Mouse (Mus musculus) natural killer cell, adult 2 months (primary cell): ENCODE measurements around the gene Cdk14.

Source experiments
- DNase-seq, 2 experiments: peaks; one replicate each; pipeline ENCODE4 v3.0.0; 2022; ENCODE audit warnings: low spot score in 2 of 2

Gene Cdk14

GRCm38 (mm10) chr5:4853503-4853902 is 566.6 kb downstream of the Cdk14 start:
- DNase-seq, result no peak

DNA sequence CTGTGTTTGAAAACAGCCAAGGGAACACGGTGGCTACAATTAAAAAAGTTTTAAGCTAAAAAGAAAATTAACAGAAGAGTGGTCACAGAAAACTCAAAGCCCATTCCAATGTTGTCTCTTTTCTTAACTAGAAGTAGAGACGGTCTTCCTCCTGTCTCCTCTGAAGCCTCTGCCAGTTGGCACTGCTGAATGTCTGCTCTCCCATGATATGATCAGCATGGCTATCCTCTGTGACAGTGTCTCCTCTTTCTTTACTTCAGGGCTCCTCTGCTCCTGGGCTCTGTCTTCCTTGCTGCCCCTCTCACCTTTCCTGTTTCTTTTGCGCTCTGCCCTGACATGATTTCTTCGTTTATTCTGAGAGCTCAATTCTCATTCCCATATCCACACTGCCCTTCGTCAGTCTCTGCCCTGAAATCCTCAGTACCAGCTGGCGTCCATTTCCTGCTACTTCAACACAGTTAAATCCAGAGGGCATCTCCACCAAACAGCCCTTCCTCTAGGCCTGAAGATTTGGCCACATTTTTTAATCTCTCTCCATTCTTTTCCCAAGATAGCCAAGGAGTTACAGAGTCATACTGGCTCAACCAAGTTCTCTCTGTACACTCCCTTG is 567.3 kb downstream of the Cdk14 start:
- no peak for DNase-seq

- no peak for DNase-seq
Measured at GRCm38 (mm10) chr5:4851934-4852710, 568.0 kb downstream of the Cdk14 start.

DNA sequence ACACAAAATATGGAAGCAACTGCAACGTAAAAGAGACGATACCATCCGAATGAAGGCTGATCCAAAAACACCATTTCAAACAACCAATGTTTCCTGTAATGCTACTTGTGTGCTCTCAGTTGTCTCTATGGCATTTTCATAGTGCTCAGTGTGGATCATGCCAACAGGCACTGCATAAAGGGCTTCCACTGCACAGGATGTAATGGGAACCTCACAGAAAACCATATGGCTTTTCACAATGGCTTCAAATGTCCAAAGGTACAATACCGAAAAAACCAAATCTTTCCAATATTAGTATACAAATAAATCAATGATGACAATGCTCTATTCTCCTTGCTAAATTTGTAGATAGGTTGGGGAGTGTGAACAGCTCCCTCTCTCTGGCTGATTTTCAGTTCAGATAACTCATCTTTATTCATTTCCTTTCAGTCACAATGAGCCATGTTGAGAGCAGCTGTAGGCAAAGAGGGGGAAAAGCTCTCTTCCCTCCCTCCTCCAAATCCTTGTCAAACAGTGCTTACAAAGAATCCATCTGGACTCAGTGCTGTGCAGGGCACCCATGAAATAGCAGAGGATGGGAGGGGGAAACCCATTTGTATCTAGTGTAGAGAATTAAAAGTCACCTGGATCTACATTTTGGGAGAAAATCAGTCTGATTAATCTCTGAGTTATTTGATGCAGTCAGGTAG is 568.7 kb downstream of the Cdk14 start:
- no peak for DNase-seq

DNA sequence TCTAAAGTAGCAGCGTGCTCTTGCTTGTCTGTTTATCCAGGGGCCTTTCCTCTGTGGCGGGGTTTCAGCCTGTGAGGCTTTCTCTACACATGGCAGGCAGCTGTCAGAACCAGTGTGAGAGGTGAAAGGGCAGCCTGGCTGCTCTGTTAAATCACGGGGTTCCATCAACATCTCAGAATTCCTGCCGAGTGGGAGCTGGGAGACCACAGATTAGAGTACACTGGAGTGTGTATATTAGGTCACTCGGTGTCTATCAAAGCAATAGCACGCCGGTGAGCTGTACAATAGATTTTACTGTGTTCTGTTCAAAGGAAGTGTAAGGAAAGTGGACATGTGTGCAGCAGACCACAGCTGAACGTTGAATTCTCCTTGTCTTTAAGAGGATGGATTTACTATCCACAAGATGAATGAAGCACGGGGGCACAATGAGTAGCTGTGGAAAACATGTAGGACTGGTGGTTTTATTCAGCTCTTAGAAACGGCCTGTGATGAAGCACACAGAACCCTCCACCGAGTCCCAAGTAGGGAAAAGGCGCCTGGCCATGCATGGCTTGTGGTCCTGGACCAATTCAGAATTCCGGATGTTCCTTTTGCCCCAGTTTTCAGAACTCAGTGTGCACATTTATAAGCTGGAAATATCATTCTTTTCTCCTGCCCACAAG is 585.2 kb downstream of the Cdk14 start:
- DNase-seq, result no peak

DNA sequence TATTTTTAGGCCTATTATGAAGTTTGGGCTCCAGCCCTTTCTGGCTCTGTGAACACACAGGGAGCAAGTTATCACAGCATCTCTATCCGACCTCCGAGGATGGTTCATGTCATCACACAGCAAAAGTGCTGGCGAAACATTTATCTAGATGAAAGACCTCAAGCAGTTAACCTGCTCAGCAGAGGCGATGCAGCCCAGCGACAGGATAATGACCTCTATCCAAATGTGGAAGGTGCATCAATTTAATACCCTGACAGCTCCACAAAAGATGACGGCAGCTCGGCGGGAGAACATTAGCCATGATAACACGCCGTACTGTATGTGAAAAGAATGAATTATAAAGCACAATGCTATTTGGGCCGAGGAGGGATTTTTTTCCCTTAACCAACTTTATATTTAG is 586.2 kb downstream of the Cdk14 start:
- no peak for DNase-seq

- DNase-seq, result no peak
Measured at GRCm38 (mm10) chr5:4826886-4827285, 593.2 kb downstream of the Cdk14 start.

GRCm38 (mm10) chr5:4825951-4826350 is 594.2 kb downstream of the Cdk14 start:
- DNase-seq, result no peak

DNA sequence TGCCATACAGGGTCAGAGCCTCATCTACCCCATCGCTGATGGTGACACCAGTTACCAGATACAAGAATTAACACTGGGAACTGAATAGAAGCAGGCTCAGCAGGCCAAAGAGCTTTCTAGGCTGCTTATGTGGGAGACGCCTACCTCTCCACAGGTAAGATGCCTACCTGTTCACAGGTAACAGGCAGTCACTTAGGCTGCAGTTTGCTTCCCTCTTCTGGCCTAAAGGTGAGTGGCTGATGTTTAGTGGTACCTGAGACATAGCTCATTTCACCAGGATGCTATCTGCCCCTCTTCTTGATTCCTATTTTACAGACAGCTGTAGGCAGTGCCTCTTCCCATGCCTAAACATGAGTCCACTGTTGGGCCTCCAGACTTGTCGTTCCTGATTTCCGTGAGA is 595.0 kb downstream of the Cdk14 start:
- DNase-seq, result no peak

- DNase-seq, result no peak
Measured at GRCm38 (mm10) chr5:4824171-4824570, 595.9 kb downstream of the Cdk14 start.

GRCm38 (mm10) chr5:4822041-4822440 is 598.1 kb downstream of the Cdk14 start:
- DNase-seq, result no peak

DNA sequence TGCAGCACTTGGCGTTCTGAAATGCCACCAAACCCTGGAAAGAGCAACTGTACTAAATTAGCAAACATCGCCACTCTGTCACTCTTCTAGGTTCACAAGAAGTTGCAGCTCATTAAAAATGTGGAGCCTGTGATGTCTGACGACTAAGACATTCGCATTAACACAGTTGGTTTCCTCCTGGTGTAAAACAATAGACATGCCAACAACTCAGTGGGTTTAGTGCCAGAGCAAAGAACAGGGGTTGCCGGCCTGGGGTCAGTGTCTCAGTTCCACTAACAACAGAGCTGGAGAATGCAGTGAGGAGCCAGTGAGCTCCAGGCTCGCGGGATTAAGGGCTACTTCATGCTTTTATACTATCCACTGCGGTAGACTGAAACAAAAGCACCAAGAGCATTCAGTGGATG is 598.7 kb downstream of the Cdk14 start:
- DNase-seq, result no peak

- no peak for DNase-seq
Measured at GRCm38 (mm10) chr5:4816981-4817380, 603.1 kb downstream of the Cdk14 start.

DNA sequence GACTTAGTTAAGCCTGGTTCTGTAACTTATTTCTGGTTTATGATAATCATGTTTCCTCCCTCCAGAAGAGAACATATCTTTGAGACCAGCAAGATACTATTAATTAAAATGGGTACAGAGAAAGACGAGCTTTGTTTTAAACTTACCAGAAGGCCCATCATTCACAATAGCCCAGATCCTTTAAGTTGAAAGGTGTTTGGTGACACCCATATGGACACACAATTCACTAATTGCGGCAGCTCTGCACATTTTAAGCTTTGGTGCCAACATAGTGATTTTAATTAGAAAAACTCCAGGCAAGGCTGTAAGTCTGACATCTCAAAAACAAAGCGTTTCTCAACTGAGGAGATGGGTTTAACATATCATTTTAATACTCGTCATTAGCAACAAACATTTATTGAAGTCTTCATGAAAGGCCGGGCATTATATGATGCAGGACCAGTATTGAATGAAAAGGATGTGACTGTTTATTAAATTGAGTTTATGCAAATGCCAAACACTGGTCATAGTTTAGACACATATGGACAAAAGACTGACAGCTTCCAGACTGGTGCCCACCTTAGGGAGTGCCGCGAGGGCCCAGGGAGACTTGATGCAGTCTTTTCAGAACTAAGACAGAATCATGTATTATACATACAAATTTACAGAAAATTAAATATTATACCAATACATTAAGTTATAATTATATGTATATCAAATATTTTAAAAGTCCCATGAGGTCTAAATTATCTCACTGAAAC is 605.5 kb downstream of the Cdk14 start:
- DNase-seq, result no peak

DNA sequence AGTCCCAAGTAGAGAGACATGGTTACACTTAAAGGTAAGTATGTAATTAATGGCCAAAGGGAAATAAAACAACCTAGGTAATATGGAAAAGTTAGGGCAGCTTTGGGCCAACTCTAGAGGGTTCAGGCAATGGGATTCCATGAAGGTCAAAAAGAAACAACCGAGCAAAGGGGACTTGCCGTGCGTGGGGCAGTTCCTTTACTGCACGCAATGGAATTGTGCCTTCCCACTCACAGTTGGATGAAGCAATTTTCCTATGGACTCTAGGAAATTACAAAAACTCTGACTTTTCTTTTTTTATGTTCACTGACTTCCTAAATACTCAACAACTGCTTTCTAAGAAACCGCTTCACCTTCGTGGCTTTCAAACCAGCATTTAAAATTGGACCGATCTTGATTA is 606.8 kb downstream of the Cdk14 start:
- no peak for DNase-seq

DNA sequence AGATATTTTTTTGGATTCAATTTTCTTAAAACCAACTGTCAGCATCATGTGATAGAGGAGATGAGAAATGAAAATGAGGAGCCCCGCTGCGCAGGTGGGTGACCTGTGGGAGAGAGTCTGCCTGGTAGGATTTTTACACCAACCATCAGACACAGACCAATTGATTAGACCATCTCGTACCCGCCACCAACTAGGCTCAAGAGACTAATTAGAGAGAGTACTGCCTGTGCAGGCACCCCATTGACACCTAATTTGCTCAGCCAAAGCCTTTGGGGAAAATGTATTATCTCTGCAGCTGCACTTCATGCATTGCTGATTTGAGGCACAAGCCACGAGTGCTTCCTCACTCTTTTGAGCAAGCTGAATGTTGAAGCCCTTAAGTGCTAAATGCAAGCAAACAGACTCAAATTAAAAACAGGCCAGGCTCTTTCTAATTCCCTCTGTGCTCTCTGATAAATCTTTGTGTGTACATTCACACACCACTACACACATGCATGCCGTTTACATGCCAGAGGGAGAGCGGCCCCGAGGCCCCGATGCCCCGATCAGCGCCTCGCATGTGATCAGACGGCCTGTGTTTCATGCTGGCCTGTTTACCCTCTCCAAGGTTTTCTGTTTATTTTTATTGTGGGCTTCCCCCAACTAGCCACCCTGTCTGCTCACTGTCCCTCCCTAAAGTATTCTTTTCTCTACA is 607.9 kb downstream of the Cdk14 start:
- DNase-seq, result no peak

DNA sequence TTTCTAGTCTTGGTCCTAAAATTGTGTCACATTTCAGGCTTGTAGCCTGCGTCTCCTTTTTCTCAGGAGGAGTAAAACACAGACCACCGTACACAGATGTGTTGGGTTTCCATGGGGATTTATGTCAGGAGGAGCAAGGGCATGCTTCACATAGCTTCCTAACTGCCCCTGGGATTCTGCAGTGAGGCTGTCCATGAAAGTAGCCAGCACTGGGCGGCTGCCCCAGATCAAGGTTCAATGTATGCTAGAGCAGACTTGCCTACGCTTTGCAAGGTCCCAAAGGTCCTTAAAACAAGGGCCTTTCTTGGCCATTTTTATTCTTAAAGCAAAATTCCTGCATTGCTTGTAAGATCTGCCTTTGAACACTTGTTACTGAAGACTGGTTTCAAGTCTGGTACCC is 614.9 kb downstream of the Cdk14 start:
- DNase-seq, result no peak

- no peak for DNase-seq
Measured at GRCm38 (mm10) chr5:4803708-4804107, 616.4 kb downstream of the Cdk14 start.

DNA sequence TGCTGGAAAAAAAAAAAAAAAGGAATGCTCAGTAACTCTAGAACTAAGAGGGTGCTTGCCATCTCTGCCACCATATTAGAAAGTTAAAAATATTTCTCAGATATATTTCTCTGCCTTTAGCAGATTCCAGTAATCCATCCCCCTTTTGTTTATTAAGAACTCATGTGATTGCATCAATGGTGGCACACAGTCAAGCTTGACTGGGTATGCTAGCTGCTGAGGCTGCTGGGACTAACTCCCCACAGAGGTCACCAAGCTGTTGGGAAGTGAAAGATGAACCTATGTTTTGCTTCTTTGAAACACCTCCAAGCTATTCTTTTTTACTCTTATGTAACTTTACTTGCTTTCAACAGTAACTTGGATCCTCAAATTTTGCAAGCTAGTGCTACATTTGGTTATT is 618.1 kb downstream of the Cdk14 start:
- DNase-seq, result no peak

- no peak for DNase-seq
Measured at GRCm38 (mm10) chr5:4801096-4801850, 618.8 kb downstream of the Cdk14 start.
